Mouse (Mus musculus): ENCODE data around the gene Naxd.

DNA sequence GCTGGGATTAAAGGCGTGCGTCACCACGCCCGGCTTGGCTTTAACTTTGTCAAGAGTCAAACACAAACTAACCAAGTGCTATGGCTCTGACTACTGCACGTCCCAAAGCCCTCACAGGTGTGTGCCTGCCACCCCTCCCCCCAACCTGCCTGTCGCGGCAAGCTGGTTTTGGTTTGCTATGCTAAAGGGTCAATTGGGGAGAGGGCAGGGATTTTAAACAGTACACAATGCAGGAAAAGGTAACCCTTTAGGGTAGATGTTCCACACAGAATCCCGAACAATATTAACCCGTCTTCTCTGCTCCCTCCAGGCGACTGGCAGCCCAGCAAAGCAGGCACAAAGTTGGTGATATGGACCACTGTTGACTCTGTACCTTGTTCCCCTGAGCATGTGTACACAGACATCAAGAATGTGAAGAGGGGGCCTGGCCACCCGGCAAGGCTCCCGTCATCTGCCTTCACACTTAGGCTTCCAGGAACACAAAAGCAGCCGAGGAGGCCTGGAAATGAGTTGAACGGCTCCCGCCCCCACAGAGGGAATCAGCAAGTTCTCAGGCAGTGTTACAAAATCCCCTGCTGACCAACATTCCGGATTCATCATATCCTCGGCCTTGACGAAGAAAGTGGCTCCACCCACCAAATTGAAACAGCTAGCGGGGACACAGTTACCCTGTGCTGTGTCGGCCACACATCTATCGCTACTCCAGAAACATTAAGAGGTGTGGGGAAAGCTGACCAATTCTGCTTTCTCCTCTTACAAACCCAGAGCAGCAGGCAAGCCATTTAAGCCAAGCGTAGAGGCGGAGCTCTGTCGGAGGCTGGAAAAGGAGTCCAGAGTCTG, 20.7 kb upstream of the Naxd start:
- TF ChIP-seq CTCF (conservative IDR thresholded peaks at IDR 0.05; ENCODE audit: low read length) (no peak), NANOG (IDR thresholded peaks at IDR 0.05; ENCODE audit: borderline replicate concordance, low read length) (0 out of 2 replicates have a peak, but pooled peaks have one; percentile 19)
